In genomic region chr6:28980750-28981584, GRCm38 (mm10) we compare ENCODE assay signal across 8 mouse cellular contexts.
DNase-seq lines count a peak whose midpoint lies in the region; ATAC-seq lines count a peak whose summit lies in the region.

No protein-coding gene starts in this region.

- peak; percentile 49 for DNase-seq in adrenal gland, adult 2 months
- no peak for DNase-seq in adrenal gland, postnatal 4 days (ENCODE audit: low spot score in 2 of 2)
- peak; percentile 67 to 73 for DNase-seq in cerebellum, postnatal 36 days
- DNase-seq in kidney, postnatal 25 days: peak; percentile 57 to 80
- DNase-seq in right cerebral cortex, adult 2 months (ENCODE audit: low spot score in 2 of 2): peak; percentile 76 to 81

- under 1% methylated on average over 56 of the region's 56 CpGs for WGBS in heart, embryonic 12.5 days
- WGBS in liver, embryonic 12.5 days (ENCODE audit: insufficient replicate concordance): 2% methylated on average over 55 of the region's 56 CpGs

- no peaks in the 10 kb centered on the region for H3K36me3 ChIP-seq in heart, embryonic 12.5 days
- H3K36me3 ChIP-seq in liver, embryonic 12.5 days: no peaks in the 10 kb centered on the region

- peak overlapping the region; percentile 47; the same call in 1 of the 2 replicates for H3K9ac ChIP-seq in heart, embryonic 12.5 days
- H3K9ac ChIP-seq in liver, embryonic 12.5 days: no peak overlapping the region

- H3K4me3 ChIP-seq in heart, embryonic 12.5 days: peak overlapping the region; percentile 59
- H3K4me3 ChIP-seq in liver, embryonic 12.5 days: peak overlapping the region; percentile 38

- peak overlapping the region; percentile 95 for H3K4me2 ChIP-seq in heart, embryonic 12.5 days
- peak overlapping the region; percentile 63 for H3K4me2 ChIP-seq in liver, embryonic 12.5 days

- H3K4me1 ChIP-seq in heart, embryonic 12.5 days (replicated peaks): peaks cover 15% of the 10 kb centered on the region
- H3K4me1 ChIP-seq in liver, embryonic 12.5 days: peaks cover 9% of the 10 kb centered on the region; the same call in 1 of the 2 replicates

- peaks cover 63% of the 10 kb centered on the region for H3K27me3 ChIP-seq in heart, embryonic 12.5 days (replicated peaks)
- H3K27me3 ChIP-seq in liver, embryonic 12.5 days (replicated peaks): peaks cover 76% of the 10 kb centered on the region

- H3K27ac ChIP-seq in heart, embryonic 12.5 days (ENCODE audit: poor library complexity, severe bottlenecking): no peak overlapping the region
- H3K27ac ChIP-seq in liver, embryonic 12.5 days: no peak overlapping the region

- peaks cover 2% of the 10 kb centered on the region; the same call in 1 of the 2 replicates for H3K9me3 ChIP-seq in heart, embryonic 12.5 days (replicated peaks)
- no peaks in the 10 kb centered on the region for H3K9me3 ChIP-seq in liver, embryonic 12.5 days (replicated peaks)

- ATAC-seq in heart, embryonic 12.5 days (ENCODE audit: insufficient number of reproducible peaks, low FRiP score): peak; percentile 60; the same call in 1 of the 2 replicates
- ATAC-seq in liver, embryonic 12.5 days: peak; percentile 32; the same call in 1 of the 2 replicates
- ATAC-seq in erythroid progenitor cell, adult 5-6 weeks (replicated peaks; ENCODE audit: low FRiP score, poor library complexity, severe bottlenecking): no peak

Comparison
In these comparisons a context has a peak if more than half of its experiments do, and no peak if none do; other contexts are left out.
1. DNase-seq: peak in adrenal gland, adult 2 months (single experiment), cerebellum, postnatal 36 days (2 of 2), kidney, postnatal 25 days (2 of 2) and right cerebral cortex, adult 2 months (2 of 2); none in adrenal gland, postnatal 4 days (0 of 2).